Mouse (Mus musculus) hindbrain, postnatal 0 days (tissue): ENCODE data around the gene Gadd45b. TPM values are rescaled to one million over a fixed set of nuclear protein-coding genes. Genes with fewer than 3 reads are reported as not detected.

Source experiments
- ATAC-seq: fragments of 200-750 bp; cut with Nextera tagmentation; 2 replicates; pipeline ENCODE4 v1.8.0; 2017; ENCODE audit warnings: mild to moderate bottlenecking, moderate TSS enrichment, moderate library complexity
- DNase-seq: peaks from one replicate; pipeline ENCODE4 v3.0.0-alpha.2; 2015; ENCODE audit warnings: low spot score
- H3K27ac ChIP-seq: fragments of 300-500 bp; sonication (generic); 2 replicates; pipeline ENCODE4 v1.5.1; 2014; ENCODE audit warnings: mild to moderate bottlenecking
- H3K27me3 ChIP-seq: fragments of 300-500 bp; sonication (generic); 2 replicates; pipeline ENCODE4 v1.6.1; 2014; ENCODE audit warnings: low read length, mixed read lengths; ENCODE audit not compliant: insufficient read depth
- H3K36me3 ChIP-seq: fragments of 300-500 bp; sonication (generic); 2 replicates; pipeline ENCODE4 v1.6.1; 2014; ENCODE audit warnings: low read length, mixed read lengths; ENCODE audit not compliant: insufficient read depth
- H3K4me1 ChIP-seq: fragments of 300-500 bp; sonication (generic); 2 replicates; pipeline ENCODE4 v1.6.1; 2014; ENCODE audit warnings: antibody characterized with exemption, low read length, mixed read lengths; ENCODE audit not compliant: insufficient read depth
- H3K4me2 ChIP-seq: fragments of 300-500 bp; sonication (generic); 2 replicates; pipeline ENCODE4 v1.6.1; 2014; ENCODE audit warnings: low read depth, mild to moderate bottlenecking, low read length, moderate library complexity, mixed read lengths
- H3K4me3 ChIP-seq: fragments of 300-500 bp; sonication (generic); 2 replicates; pipeline ENCODE4 v1.5.1; 2014; ENCODE audit warnings: low read length
- H3K9ac ChIP-seq: fragments of 300-500 bp; sonication (generic); replicated peaks from 2 replicates; pipeline ENCODE4 v1.6.1; 2014; ENCODE audit warnings: mild to moderate bottlenecking, low read length, moderate library complexity, mixed read lengths
- H3K9me3 ChIP-seq: fragments of 300-500 bp; sonication (generic); 2 replicates; pipeline ENCODE4 v1.6.1; 2016; ENCODE audit warnings: low read length, mixed read lengths
- CTCF ChIP-seq: IDR thresholded peaks from 2 replicates; pipeline ENCODE4 v1.5.1; 2016; ENCODE audit warnings: antibody characterized with exemption, control low read depth, low read depth
- WGBS: fragments of 180-500 bp; shearing (Covaris S2); extraction: QIAGEN DNeasy Blood & Tissue Kit; methylation state at CpG from one replicate; pipeline ENCODE4 v1.1.7; 2014; 5-methylcytosine and 5-hydroxymethylcytosine counted together
- polyA plus RNA-seq: library from polyadenylated mRNA; unstranded; fragments of >200 nt; fragmentation: Nextera tagmentation; extraction: Ambion mirVana; gene quantifications from 2 replicates; pipeline ENCODE4 v1.2.1, GENCODE M21; 2015
- total RNA-seq: library from RNA; depleted of rRNA; stranded (reverse); fragments of >200 nt; gene quantifications from 2 replicates; pipeline ENCODE4 v1.2.3, GENCODE M21; 2014

The Gadd45b gene
- total and polyA plus RNA-seq, 2 experiments from 2014 or later: 8.2 to 8.6 TPM

- 43% methylated on average over 3 of the region's 3 CpGs for WGBS
- Histone ChIP-seq H3K4me3 (no peak overlapping the region), H3K4me2 (no peak overlapping the region), H3K27me3 (no peaks in the 10 kb centered on the region), H3K36me3 (no peaks in the 10 kb centered on the region), H3K27ac (no peak overlapping the region), H3K9me3 (no peaks in the 10 kb centered on the region), H3K9ac (no peak overlapping the region), H3K4me1 (peaks cover 1% of the 10 kb centered on the region; the same call in 1 of the 2 replicates)
- DNase-seq (peak; percentile 66), ATAC-seq (no peak)
- no peak for TF ChIP-seq CTCF
Measured at GRCm38 (mm10) chr10:80967101-80967656, 37.3 kb downstream of the Gadd45b start.

- TF ChIP-seq CTCF: no peak
- no peaks in the 10 kb centered on the region for H3K9me3 ChIP-seq
- DNase-seq (no peak), ATAC-seq (no peak)
- no peak overlapping the region for H3K4me2 ChIP-seq
- peaks cover 11% of the 10 kb centered on the region for H3K4me1 ChIP-seq
- H3K36me3 ChIP-seq: no peaks in the 10 kb centered on the region
- 91% methylated on average over 4 of the region's 4 CpGs for WGBS
- H3K27me3 ChIP-seq: no peaks in the 10 kb centered on the region
- no peak overlapping the region for H3K4me3 ChIP-seq
- H3K9ac ChIP-seq: no peak overlapping the region
- no peak overlapping the region for H3K27ac ChIP-seq
Measured at GRCm38 (mm10) chr10:80968106-80968505, 38.2 kb downstream of the Gadd45b start.

DNA sequence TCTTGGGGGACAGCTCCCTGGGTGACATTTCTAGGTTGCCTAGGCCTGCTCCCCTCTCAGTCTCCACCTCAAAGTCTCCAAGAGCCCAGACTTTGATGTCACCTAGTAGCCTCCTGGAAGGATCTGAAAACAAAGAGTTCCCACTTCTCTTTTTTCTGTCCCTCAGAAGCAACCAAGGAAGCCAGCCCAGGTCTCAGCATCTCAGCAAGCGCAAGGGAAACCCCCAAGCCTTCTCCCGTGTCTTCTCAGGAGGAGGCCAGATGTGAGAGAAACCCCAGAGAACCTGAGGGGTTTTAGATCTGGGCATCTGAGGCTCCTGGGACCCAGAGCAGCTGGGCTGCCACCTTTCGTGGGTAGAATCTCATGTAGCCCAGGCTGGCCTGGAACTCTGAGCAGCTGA is 39.4 kb downstream of the Gadd45b start:
- H3K4me2 ChIP-seq: no peak overlapping the region
- H3K27me3 ChIP-seq: no peaks in the 10 kb centered on the region
- DNase-seq (no peak), ATAC-seq (no peak)
- H3K9ac ChIP-seq: no peak overlapping the region
- TF ChIP-seq CTCF: no peak
- H3K9me3 ChIP-seq: no peaks in the 10 kb centered on the region
- H3K36me3 ChIP-seq: no peaks in the 10 kb centered on the region
- H3K4me3 ChIP-seq: no peak overlapping the region
- WGBS: 82% methylated on average over 3 of the region's 3 CpGs
- no peak overlapping the region for H3K27ac ChIP-seq
- peaks cover 11% of the 10 kb centered on the region for H3K4me1 ChIP-seq

GRCm38 (mm10) chr10:80970159-80970558 is 40.3 kb downstream of the Gadd45b start:
- H3K4me3 ChIP-seq: no peak overlapping the region
- peaks cover 11% of the 10 kb centered on the region for H3K4me1 ChIP-seq
- no peaks in the 10 kb centered on the region for H3K9me3 ChIP-seq
- no peak overlapping the region for H3K4me2 ChIP-seq
- DNase-seq: no peak
- no peak overlapping the region for H3K9ac ChIP-seq
- no peaks in the 10 kb centered on the region for H3K27me3 ChIP-seq
- 82% methylated on average over 8 of the region's 8 CpGs for WGBS
- no peaks in the 10 kb centered on the region for H3K36me3 ChIP-seq
- ATAC-seq: no peak
- no peak overlapping the region for H3K27ac ChIP-seq
- TF ChIP-seq CTCF: no peak

GRCm38 (mm10) chr10:80971533-80971932 is 41.7 kb downstream of the Gadd45b start:
- no peak for TF ChIP-seq CTCF
- Histone ChIP-seq H3K36me3 (no peaks in the 10 kb centered on the region), H3K9me3 (no peaks in the 10 kb centered on the region), H3K9ac (no peak overlapping the region), H3K4me1 (peaks cover 11% of the 10 kb centered on the region), H3K4me3 (no peak overlapping the region), H3K27ac (no peak overlapping the region), H3K27me3 (no peaks in the 10 kb centered on the region), H3K4me2 (no peak overlapping the region)
- no peak for DNase-seq
- WGBS: 80% methylated on average over 15 of the region's 15 CpGs
- no peak for ATAC-seq

DNA sequence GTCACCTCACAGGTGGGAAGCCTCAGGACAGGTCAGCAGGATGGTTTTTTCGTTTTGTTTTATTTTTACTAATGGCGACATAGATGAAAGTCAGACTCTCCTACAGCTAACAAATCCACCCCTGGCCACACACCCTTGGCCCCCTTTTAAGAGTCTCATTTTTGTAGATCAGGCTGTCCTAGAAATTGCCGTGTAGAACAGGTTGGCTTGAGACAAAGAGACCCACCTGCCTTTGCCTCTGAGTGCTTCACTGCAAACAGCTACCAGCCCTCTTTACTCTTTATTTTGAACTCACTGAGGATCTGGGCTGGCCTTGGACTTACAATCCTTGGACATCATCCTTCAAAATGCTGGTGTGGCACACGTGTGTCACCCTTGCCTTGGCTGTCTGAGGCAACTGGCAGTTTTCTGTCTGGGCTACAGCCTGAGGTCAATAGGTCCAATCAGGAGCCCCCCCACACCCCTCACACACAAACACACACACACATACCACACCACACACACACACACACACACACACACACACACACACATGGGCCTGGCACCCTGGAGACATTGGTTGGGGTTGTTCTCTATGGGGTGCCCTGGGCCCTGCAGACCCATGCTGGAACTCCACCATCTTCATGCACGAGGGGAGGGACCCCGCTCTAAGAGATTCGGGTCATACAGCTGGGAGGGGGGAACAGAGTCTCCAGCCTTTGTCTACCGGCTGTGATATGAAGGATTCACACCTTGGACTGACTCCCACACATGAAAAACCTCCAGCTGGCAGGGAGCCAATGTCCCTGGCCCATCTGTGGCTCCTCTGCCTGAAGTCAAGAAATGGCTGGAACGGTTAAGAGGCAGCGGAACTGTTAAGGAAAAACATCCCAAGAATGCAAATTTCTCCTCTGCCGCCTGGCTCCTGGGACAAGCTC is 42.5 kb downstream of the Gadd45b start:
- Histone ChIP-seq H3K27me3 (no peaks in the 10 kb centered on the region), H3K27ac (peak overlapping the region; percentile 15; the same call in 1 of the 2 replicates), H3K9me3 (no peaks in the 10 kb centered on the region), H3K4me1 (peaks cover 11% of the 10 kb centered on the region), H3K4me2 (no peak overlapping the region), H3K9ac (0 out of 2 replicates have a peak overlapping the region, but pooled peaks have one; percentile 17), H3K4me3 (no peak overlapping the region), H3K36me3 (no peaks in the 10 kb centered on the region)
- WGBS: 44% methylated on average over 11 of the region's 11 CpGs
- no peak for TF ChIP-seq CTCF
- peak; percentile 71 for DNase-seq
- peak; percentile 32; the same call in 1 of the 2 replicates for ATAC-seq
